Mouse (Mus musculus): ENCODE measurements at regions not wholly inside any gene's neighbourhood (a gene's known extent, or its start where the extent isn't known, plus 50 kb on each side); places are given as distances from the start of the nearest gene placed in this dataset.

GRCm38 (mm10) chr3:63638572-63638971, 154.9 kb upstream of the Gm34302 start:
- no peak for DNase-seq
- intact Hi-C loops (cut with DNase I): no loop called here

GRCm38 (mm10) chr3:63637913-63638312, 154.2 kb upstream of the Gm34302 start:
- intact Hi-C loops (cut with DNase I): no loop called here
- DNase-seq: no peak

- intact Hi-C loops (cut with DNase I): no loop called here
- no peak for DNase-seq
These were observed 144.0 kb upstream of the Gm34302 start for GRCm38 (mm10) chr3:63627724-63628123.

- no peak for DNase-seq
- intact Hi-C loops (cut with DNase I): no loop called here
These were observed 132.4 kb upstream of the Gm34302 start for GRCm38 (mm10) chr3:63616127-63616526.

GRCm38 (mm10) chr3:63613652-63614051, 130.0 kb upstream of the Gm34302 start:
- intact Hi-C loops (cut with DNase I): no loop called here
- DNase-seq: no peak

- DNase-seq: no peak
- intact Hi-C loops (cut with DNase I): no loop called here
These were observed 129.2 kb upstream of the Gm34302 start for GRCm38 (mm10) chr3:63612767-63613363.

GRCm38 (mm10) chr3:63610113-63610919, 126.6 kb upstream of the Gm34302 start:
- DNase-seq: no peak
- intact Hi-C loops (cut with DNase I): no loop called here

GRCm38 (mm10) chr3:63609454-63610112, 125.9 kb upstream of the Gm34302 start:
- DNase-seq: no peak
- intact Hi-C loops (cut with DNase I): no loop called here

- intact Hi-C loops (cut with DNase I): no loop called here
- no peak for DNase-seq
These were observed 99.3 kb upstream of the Gm34302 start for GRCm38 (mm10) chr3:63582717-63583696.

- no peak for DNase-seq
- intact Hi-C loops (cut with DNase I): no loop called here
These were observed 98.5 kb upstream of the Gm34302 start for GRCm38 (mm10) chr3:63582180-63582579.

- DNase-seq: peak; percentile 68 to 76
These were observed 87.1 kb upstream of the Gm34302 start for GRCm38 (mm10) chr3:63570607-63571353.

GRCm38 (mm10) chr3:63570082-63570481, 86.4 kb upstream of the Gm34302 start:
- intact Hi-C loops (cut with DNase I): loop anchor here (2.0 kb wide), 1 partner anchor 299 kb away; no protein-coding TSS in a partner anchor
- DNase-seq: no peak

More at GRCm38 (mm10) chr3:63570607-63571353, 87.1 kb upstream of the Gm34302 start:
- intact Hi-C loops (cut with DNase I): loop anchor here (2.0 kb wide), 1 partner anchor 298 kb away; no protein-coding TSS in a partner anchor

- intact Hi-C loops (cut with DNase I): no loop called here
- no peak for DNase-seq
These were observed 85.4 kb upstream of the Gm34302 start for GRCm38 (mm10) chr3:63569004-63569596.

GRCm38 (mm10) chr3:63567726-63568125, 84.0 kb upstream of the Gm34302 start:
- no peak for DNase-seq
- intact Hi-C loops (cut with DNase I): no loop called here

- DNase-seq: no peak
- intact Hi-C loops (cut with DNase I): no loop called here
These were observed 79.4 kb upstream of the Gm34302 start for GRCm38 (mm10) chr3:63563057-63563456.

- intact Hi-C loops (cut with DNase I): no loop called here
These were observed 78.9 kb upstream of the Gm34302 start for GRCm38 (mm10) chr3:63562532-63562931.

GRCm38 (mm10) chr3:63560745-63561151, 77.1 kb upstream of the Gm34302 start:
- intact Hi-C loops (cut with DNase I): no loop called here
- no peak for DNase-seq

More at GRCm38 (mm10) chr3:63562532-63562931, 78.9 kb upstream of the Gm34302 start:
- DNase-seq: no peak

GRCm38 (mm10) chr3:63556741-63557140, 73.1 kb upstream of the Gm34302 start:
- intact Hi-C loops (cut with DNase I): loop anchor here (10.0 kb wide), 1 partner anchor 632 kb away; no protein-coding TSS in a partner anchor
- no peak for DNase-seq

GRCm38 (mm10) chr3:63554872-63555271, 71.2 kb upstream of the Gm34302 start:
- intact Hi-C loops (cut with DNase I): loop anchor here (2.0 to 10.0 kb wide), 3 partner anchors 314 to 630 kb away; partner anchors contain the start of gene E130311K13Rik
- DNase-seq: peak in 1 of 2 experiments; percentile 54
